Mouse (Mus musculus) midbrain, embryonic 13.5 days (tissue): Measurements from ENCODE around the gene Poglut1. TPM values are rescaled to one million over a fixed set of nuclear protein-coding genes. Genes with fewer than 3 reads are reported as not detected.
A peak's percentile ranks its signal among the peaks of the same experiment; 100 is the strongest.
"Not testable (repeated sequence)": the region's sequence is repeated elsewhere in the genome, so short reads cannot be mapped to it uniquely, and the experiment has no call there.

Experiments used
- ATAC-seq: fragments of 200-750 bp; cut with Nextera tagmentation; 2 replicates; pipeline ENCODE4 v1.8.0; 2017; ENCODE audit warnings: mild to moderate bottlenecking, moderate TSS enrichment, moderate library complexity
- H3K27ac ChIP-seq: fragments of 300-500 bp; sonication (generic); 2 replicates; pipeline ENCODE4 v1.5.1; 2015; ENCODE audit warnings: inconsistent platforms, mild to moderate bottlenecking, moderate library complexity
- H3K27me3 ChIP-seq: fragments of 300-500 bp; sonication (generic); 2 replicates; pipeline ENCODE4 v1.6.1; 2015; ENCODE audit warnings: mild to moderate bottlenecking, inconsistent platforms
- H3K36me3 ChIP-seq: fragments of 300-500 bp; sonication (generic); 2 replicates; pipeline ENCODE4 v1.6.1; 2015; ENCODE audit warnings: mild to moderate bottlenecking, inconsistent platforms
- H3K4me1 ChIP-seq: fragments of 300-500 bp; sonication (generic); replicated peaks from 2 replicates; pipeline ENCODE4 v1.6.1; 2015; ENCODE audit warnings: inconsistent platforms
- H3K4me2 ChIP-seq: fragments of 300-500 bp; sonication (generic); replicated peaks from 2 replicates; pipeline ENCODE4 v1.6.1; 2015; ENCODE audit warnings: moderate library complexity, mild to moderate bottlenecking, inconsistent platforms
- H3K4me3 ChIP-seq: fragments of 300-500 bp; sonication (generic); replicated peaks from 2 replicates; pipeline ENCODE4 v1.5.1; 2015; ENCODE audit warnings: mild to moderate bottlenecking, inconsistent platforms
- H3K9ac ChIP-seq: fragments of 300-500 bp; sonication (generic); replicated peaks from 2 replicates; pipeline ENCODE4 v1.6.1; 2015; ENCODE audit warnings: mild to moderate bottlenecking, inconsistent platforms
- H3K9me3 ChIP-seq: fragments of 300-500 bp; sonication (generic); 2 replicates; pipeline ENCODE4 v1.6.1; 2016; ENCODE audit warnings: mild to moderate bottlenecking, inconsistent platforms
- WGBS: fragments of 180-500 bp; shearing (Covaris S2); methylation state at CpG from one replicate; pipeline ENCODE4 v1.1.7; 2015; 5-methylcytosine and 5-hydroxymethylcytosine counted together
- polyA plus RNA-seq: library from polyadenylated mRNA; unstranded; fragments of >200 nt; fragmentation: Nextera tagmentation; extraction: Ambion mirVana; gene quantifications from 2 replicates; pipeline ENCODE4 v1.2.1, GENCODE M21; 2015

Gene Poglut1
- polyA plus RNA-seq, 1 experiment from 2014 or later, result 66.4 TPM

DNA sequence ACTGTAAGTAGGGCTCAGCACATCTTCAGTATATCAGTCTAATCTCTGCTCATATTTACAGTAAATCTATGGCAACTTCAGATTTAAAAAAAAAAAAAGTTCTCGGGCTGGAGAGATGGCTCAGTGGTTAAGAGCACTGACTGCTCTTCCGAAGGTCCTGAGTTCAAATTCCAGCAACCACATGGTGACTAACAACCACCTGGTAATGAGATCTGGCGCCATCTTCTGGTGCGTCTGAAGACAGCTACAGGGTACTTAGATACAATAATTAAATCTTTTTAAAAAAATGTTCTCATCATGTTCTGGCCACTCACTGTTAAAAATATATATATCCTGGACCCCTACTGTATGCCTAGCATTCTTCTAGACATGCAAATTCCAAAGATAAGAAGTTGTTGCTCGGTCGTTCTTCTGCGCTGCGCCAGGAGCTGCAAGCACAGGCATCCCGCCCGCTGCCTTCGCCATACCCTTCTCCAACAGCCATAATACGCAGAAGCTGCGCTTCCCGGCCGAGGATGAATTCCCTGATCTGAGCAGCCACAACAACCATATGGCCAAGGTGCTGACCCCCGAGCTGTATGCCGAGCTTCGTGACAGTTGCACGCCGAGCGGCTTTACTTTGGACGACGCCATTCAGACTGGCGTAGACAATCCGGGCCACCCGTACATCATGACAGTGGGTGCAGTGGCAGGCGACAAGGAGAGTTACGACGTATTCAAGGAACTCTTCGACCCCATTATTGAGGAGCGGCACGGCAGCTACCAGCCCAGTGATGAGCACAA is 67.1 kb downstream of the Poglut1 start:
- 20% methylated on average over 32 of the region's 32 CpGs for WGBS
- H3K27ac ChIP-seq, result no peak overlapping the region
- H3K4me2 ChIP-seq, result peak overlapping the region; percentile 54
- peak overlapping the region; percentile 34 for H3K4me3 ChIP-seq
- H3K9me3 ChIP-seq, result no peaks in the 10 kb centered on the region
- H3K27me3 ChIP-seq, result peaks cover 26% of the 10 kb centered on the region
- H3K9ac ChIP-seq, result peak overlapping the region; percentile 49
- no peaks in the 10 kb centered on the region for H3K36me3 ChIP-seq
- ATAC-seq, result peak; percentile 68
- H3K4me1 ChIP-seq, result 0 out of 2 replicates have a peak, but pooled peaks cover 3% of the 10 kb centered on the region

DNA sequence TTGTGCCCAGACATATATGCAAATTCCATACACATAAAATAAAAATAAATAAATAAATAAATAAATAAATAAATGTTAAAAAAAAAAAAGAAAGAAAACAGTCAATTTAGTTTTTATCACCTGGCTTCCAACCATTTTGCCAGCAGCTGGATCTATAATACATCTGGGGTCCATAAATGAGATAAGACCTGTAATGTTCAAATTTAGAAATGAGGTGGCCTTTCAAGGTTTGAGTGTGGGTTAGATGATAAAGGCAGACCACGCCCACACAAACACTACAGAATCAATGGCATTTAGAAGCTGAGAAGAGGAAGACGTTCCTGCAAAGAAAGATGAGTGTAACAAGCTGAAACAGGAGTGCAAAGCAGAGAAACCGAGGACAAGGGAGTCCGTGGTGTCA is 68.7 kb downstream of the Poglut1 start:
- Histone ChIP-seq H3K4me2 (no peak overlapping the region), H3K27ac (no peak overlapping the region), H3K4me3 (no peak overlapping the region), H3K27me3 (peaks cover 26% of the 10 kb centered on the region), H3K9ac (no peak overlapping the region), H3K36me3 (no peaks in the 10 kb centered on the region), H3K4me1 (peaks cover 11% of the 10 kb centered on the region), H3K9me3 (no peaks in the 10 kb centered on the region)
- 83% methylated on average over 4 of the region's 4 CpGs for WGBS
- no peak for ATAC-seq

- WGBS, result 87% methylated on average over 3 of the region's 3 CpGs
These were observed 71.8 kb downstream of the Poglut1 start for GRCm38 (mm10) chr16:38478296-38478695.

GRCm38 (mm10) chr16:38477241-38477608 is 72.8 kb downstream of the Poglut1 start:
- Histone ChIP-seq H3K4me1 (peaks cover 10% of the 10 kb centered on the region), H3K9ac (peak overlapping the region; percentile 56; the same call in 1 of the 2 replicates), H3K4me2 (peak overlapping the region; percentile 67), H3K4me3 (peak overlapping the region; percentile 41)
- WGBS, result 66% methylated on average over 14 of the region's 14 CpGs
- H3K9me3 ChIP-seq, H3K36me3 ChIP-seq, H3K27me3 ChIP-seq, H3K27ac ChIP-seq, ATAC-seq: not testable (repeated sequence)

More at GRCm38 (mm10) chr16:38478296-38478695, 71.8 kb downstream of the Poglut1 start:
- no peak overlapping the region for H3K4me3 ChIP-seq
- H3K27ac ChIP-seq, result no peak overlapping the region
- no peak overlapping the region for H3K4me2 ChIP-seq
- no peaks in the 10 kb centered on the region for H3K36me3 ChIP-seq
- no peak for ATAC-seq
- peaks cover 15% of the 10 kb centered on the region for H3K27me3 ChIP-seq
- no peaks in the 10 kb centered on the region for H3K9me3 ChIP-seq
- H3K4me1 ChIP-seq, result peaks cover 10% of the 10 kb centered on the region
- no peak overlapping the region for H3K9ac ChIP-seq

DNA sequence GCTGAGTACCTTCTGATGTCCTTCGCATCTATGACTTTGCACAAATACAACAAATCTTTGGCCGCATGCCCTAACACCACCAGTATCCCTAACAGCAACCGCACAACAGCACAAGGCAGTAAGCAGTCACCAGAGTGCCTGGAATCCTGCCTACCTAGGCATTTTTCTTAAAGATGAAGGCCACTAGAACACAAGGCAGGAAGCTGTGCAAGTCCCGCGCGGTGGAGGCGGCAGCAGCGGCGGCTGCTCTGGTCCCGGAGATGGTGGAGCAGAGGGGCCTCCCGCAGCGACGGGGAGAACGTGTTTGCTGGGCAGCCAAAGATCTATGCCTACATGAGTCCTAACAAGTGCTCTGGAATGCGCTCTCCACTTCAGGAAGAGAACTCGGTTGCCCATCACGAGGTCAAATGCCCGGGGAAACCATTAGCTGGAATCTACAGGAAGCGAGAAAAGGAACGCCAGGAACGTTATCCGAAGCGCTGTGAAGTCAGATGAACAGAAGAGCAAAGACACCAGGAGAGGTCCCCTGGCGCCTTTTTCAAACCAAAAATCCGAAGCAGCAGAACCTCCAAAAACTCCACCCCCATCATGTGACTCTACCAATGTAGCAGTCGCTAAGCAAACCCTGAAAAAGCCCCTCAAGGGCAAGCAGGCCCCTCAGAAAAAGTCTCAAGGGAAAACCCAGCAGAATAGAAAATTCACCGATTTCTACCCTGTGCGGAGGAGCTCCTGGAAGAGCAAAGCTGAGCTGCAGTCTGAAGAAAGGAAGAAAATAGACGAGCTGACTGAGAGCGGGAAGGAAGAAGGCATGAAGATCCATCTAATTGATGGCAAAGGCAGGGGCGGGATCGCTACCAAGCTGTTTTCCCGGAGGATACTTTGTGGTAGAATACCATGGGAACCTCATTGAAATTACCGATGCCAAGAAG is 73.5 kb downstream of the Poglut1 start:
- Histone ChIP-seq H3K9me3 (no peaks in the 10 kb centered on the region), H3K9ac (peak overlapping the region; percentile 56), H3K4me2 (peak overlapping the region; percentile 67), H3K4me3 (peak overlapping the region; percentile 41), H3K27ac (no peak overlapping the region), H3K4me1 (peaks cover 10% of the 10 kb centered on the region), H3K36me3 (no peaks in the 10 kb centered on the region), H3K27me3 (0 out of 2 replicates have a peak, but pooled peaks cover 3% of the 10 kb centered on the region)
- peak; percentile 50; the same call in 1 of the 2 replicates for ATAC-seq
- WGBS, result 11% methylated on average over 34 of the region's 34 CpGs

DNA sequence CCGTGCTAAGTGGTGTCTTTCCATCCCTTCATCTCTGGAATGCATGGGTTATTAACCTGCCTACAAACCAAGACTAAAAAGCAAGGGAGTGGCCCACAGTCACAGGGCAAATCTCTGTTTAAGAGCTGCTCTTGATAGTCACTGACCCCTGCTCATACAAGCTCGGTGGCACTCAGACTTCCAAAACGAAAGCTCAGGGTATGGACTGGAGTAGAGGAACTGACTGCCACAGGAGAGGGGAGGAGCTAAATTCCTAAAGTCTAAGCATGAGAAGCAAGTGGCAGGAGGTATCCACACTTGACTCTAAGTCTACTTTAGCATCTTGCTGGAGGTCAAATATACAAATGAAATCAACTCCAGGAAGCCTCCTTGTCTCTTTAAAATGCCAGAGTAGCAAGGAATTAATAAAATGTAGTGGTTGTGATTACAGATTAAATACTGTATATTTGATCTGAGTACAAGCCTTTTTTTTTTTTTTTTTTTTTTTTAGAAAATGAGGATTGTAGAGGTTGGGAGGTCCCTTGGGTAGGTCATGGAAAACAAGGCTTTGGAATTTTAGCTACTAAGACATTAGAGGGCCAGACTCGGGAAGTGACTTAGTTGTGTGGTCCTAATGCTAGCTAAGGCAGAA is 74.3 kb downstream of the Poglut1 start:
- ATAC-seq, result 0 out of 2 replicates have a peak, but pooled peaks have one; percentile 6
- Histone ChIP-seq H3K36me3 (no peaks in the 10 kb centered on the region), H3K27me3 (0 out of 2 replicates have a peak, but pooled peaks cover 3% of the 10 kb centered on the region), H3K4me2 (peak overlapping the region; percentile 67), H3K4me3 (peak overlapping the region; percentile 41; the same call in 1 of the 2 replicates), H3K27ac (no peak overlapping the region), H3K9me3 (no peaks in the 10 kb centered on the region), H3K9ac (no peak overlapping the region), H3K4me1 (peaks cover 10% of the 10 kb centered on the region)
- 58% methylated on average over 4 of the region's 4 CpGs for WGBS

Other genes with a start within 250 kb of the Poglut1 start
- gene Maats1, start 208.1 kb downstream of the Poglut1 start, polyA plus RNA-seq, result 0.88 and 0.98 TPM in 2 replicates
- 105 and 108 TPM in 2 replicates for gene Cox17, start 203.3 kb downstream of the Poglut1 start, polyA plus RNA-seq
- gene Gm21987, start 203.2 kb downstream of the Poglut1 start, polyA plus RNA-seq, result not detected in 2 replicates
- gene Popdc2, start 188.0 kb downstream of the Poglut1 start, polyA plus RNA-seq, result 0.26 and 0.51 TPM in 2 replicates
- 0.26 and 0.55 TPM in 2 replicates for gene Pla1a, start 117.1 kb downstream of the Poglut1 start, polyA plus RNA-seq
- 156 and 157 TPM in 2 replicates for gene Adprh, start 97.6 kb downstream of the Poglut1 start, polyA plus RNA-seq
- 0.54 and 0.69 TPM in 2 replicates for gene Cd80, start 94.7 kb downstream of the Poglut1 start, polyA plus RNA-seq
- gene Timmdc1, start 27.6 kb downstream of the Poglut1 start, polyA plus RNA-seq, result 41.3 and 42.5 TPM in 2 replicates
- gene Tmem39a, start 8.4 kb upstream of the Poglut1 start, polyA plus RNA-seq, result 40.6 and 47.1 TPM in 2 replicates
- 3.6 and 4.6 TPM in 2 replicates for gene Arhgap31, start 163.0 kb upstream of the Poglut1 start, polyA plus RNA-seq
- gene B4galt4, start 192.0 kb upstream of the Poglut1 start, polyA plus RNA-seq, result 23.7 and 24.9 TPM in 2 replicates